Mouse (Mus musculus) right cerebral cortex, postnatal 36 days (tissue): ENCODE data around the gene Ccdc12.

ENCODE experiments used
- DNase-seq, 2 experiments: peaks; one replicate each; pipeline ENCODE4 v3.0.0; 2022; ENCODE audit warnings: low spot score in 2 of 2, mixed read lengths in 1 of 2

The Ccdc12 gene

GRCm38 (mm10) chr9:110645219-110645618, 11.1 kb upstream of the Ccdc12 start:
- no peak for DNase-seq

GRCm38 (mm10) chr9:110649775-110650174, 6.5 kb upstream of the Ccdc12 start:
- no peak for DNase-seq

DNA sequence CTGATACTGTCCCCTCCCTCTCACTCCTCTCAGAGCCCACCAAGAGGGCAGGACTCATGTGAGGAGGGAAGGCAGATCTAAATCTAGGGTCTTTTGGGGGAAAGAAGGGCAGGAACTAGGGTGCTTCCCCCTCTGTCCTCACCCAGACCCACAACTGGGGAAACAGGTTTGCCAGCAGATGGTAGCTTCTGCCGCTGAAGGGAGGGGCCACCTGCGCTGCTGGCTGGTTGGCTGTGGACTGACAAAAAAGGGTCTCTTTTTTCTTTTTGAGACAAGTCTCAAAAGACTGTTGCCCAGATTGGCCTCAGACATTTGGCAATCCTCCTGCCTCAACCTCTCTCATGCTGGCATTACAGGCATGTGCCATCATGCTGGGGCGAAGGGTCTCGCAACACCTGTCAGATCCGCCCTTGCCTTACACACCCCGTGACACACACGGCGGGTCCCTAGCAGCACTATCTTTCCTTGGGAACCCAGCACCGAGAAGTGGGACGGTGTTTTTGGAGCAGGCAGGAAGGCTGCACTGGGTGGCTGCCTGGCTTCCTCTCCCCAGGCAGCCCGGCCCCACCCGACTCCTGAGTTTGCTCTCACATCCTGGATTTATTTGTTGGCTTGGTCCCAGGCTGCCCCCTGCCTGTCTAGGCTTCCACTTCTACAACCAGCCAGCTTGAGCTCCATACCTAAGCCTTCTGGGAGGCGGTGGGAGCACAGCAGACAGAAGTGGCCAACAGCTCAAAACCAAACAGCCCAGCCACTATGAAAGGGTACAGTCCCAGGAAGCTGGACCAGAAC, 4.2 kb upstream of the Ccdc12 start:
- no peak for DNase-seq

GRCm38 (mm10) chr9:110652963-110653654, 3.2 kb upstream of the Ccdc12 start:
- DNase-seq: no peak

DNA sequence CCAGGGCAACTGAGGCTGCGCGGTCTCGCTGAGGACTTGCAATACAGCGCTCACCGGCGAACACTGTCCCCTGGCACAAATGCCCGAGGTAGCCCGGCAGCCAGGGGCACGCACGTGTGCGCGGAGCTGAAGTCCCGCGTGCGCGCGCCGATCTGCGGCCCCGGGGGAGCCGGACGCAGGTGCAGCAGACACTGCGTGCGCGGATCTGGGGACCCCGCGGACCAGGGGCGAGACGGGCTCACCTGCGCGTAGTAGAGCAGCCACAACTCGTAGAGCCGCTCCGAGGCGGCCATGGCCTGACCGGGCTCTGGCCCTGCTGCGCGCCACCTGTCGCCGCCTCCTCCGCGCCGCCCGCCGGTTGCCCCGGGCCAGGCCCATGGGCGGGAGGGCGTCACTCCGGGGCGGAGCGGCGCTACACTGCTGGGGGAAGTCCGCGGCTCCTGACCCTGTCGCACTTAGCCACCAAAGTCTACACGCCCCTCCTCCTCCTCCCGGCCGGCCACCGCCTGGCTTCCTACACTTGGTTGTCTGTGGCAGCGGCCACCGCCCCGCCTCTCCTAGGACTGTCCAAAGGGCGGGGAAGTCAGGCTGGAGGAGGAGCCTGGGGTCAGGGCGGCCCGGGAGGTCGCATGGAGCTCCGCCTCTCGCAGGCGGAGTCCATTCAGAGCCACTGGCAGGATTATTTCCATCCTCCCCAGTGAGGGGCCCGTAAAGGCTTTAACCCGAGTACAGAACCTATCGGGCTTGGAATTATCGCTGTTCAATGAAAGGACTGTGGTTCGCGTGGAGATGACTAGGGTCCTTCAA, 2.4 kb upstream of the Ccdc12 start, which contains the start of gene Nbeal2:
TSS of gene Nbeal2 (minus strand) at position 507 of the 807 bp plus-strand sequence.
- DNase-seq: peak; percentile 74 to 75

DNA sequence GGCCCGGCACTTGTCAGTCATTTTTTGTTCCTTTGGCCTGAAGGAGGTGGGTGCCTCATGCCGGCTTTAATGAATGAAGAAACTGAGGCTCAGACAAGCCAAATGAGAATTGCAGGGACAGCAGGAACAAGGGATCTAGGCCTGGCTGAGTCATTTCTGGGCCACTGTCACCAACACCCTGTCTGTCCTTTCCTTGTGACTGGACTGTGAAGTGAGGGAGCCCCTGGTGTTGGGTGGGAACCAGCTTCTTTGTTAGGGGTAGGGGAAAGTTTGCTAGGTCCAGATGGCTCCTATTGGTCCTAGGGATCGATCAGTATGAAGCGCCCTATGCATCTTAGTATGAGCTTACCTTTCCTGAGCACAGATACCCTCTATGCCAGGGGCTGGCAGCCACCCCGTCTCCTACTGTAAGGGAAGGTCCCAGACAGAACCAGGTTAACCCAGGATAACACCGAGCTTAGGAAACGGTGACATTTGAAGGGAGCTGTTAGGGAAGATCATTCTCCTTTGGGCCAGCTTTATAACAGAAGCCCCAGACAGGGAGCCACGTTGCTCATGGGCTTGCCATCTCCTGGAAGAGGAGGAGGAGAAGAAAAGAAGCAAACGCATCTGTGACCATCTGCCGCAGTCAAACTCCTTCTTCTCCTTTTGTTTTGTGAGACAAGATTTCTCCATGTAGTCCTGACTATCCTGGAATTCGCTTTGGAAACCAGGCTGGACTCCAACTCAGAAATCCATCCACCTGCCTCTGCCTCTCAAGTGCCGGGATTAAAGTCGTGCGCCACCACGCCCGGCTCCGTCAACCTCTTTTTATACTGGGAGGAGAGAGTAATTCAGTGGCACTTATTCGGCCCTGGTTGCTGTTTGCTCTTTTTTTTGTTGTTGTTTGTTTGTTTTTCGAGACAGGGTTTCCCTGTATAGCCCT, 1.3 kb upstream of the Ccdc12 start:
- DNase-seq: no peak

GRCm38 (mm10) chr9:110655651-110656007, 674 bp upstream of the Ccdc12 start:
- no peak for DNase-seq

GRCm38 (mm10) chr9:110657474-110658078, 1.3 kb downstream of the Ccdc12 start:
- no peak for DNase-seq

DNA sequence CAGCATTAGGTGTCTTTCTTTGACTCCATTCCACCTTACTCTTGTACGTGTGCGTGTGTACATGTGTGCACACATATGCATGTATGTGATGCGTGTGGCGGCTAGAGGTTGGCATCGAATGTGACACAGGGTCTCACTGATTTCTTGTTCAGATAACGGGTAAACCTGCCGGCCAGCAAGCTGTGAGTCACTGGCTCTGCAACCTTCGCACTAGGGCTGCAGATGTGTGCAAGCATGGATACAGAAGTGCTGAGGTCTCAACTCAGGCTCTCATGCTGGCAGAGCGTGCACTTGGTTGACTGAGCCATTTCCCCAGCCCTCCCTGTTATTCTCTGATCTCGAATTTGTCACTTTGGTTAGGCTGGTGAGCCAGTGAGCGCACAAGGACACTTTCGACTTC, 3.2 kb downstream of the Ccdc12 start:
- no peak for DNase-seq

DNA sequence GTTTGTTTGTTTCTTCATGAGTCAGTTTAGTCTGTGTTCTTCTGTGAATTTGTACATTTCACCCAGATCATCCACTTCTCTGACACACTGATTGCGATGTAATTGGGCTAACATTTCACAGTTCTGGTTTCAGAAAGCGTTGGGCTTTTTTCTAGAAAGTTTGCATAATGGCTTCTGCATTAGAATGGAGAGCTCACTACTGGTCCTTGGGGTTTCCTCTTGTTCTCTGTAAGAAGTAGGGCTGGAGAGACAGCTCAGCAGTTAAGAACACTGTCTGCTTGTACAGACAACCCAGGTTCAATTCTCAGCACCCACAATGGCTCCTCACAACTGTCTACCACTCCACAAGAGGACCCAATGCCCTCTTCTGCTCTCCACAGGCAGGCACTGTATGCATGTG, 3.9 kb downstream of the Ccdc12 start:
- DNase-seq: no peak

GRCm38 (mm10) chr9:110660856-110661612, 4.7 kb downstream of the Ccdc12 start:
- DNase-seq: no peak

DNA sequence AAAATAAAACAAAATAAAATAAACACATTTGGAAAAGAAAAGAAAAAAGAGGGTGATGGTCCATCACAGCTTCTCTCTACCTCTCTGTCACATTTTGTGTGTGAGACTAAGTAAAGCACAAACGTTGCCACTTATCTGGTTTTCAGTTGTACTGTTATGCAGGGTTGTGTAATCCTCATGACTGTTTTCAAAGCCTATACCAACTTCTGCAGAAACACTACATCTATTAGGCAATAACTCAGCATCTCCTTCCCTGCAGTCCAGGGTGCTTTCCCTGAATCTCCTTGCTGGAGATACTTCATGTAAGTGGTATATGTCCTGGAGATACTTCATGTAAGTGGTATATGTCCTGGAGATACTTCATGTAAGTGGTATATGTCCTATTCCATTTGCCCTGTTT, 6.5 kb downstream of the Ccdc12 start:
- DNase-seq: no peak

DNA sequence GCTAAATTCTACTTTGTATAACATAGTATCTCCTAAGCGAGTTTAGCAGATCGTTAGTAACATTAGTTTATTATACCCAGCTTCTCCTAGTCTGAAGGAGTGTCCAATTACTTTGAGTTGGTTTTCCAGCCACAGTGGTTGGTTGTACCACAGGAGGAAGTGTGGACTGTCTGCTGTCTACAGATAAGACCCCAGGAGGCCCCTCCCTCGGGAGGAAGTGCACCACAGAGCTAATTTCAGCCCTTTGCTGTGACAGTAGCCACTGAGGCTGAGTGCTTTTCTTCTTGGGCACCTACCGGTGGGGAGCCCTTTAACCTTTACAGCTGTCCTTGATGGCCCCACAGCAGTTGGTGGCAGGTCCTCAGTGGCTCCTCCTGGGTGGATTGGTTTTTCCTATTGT, 9.6 kb downstream of the Ccdc12 start:
- DNase-seq: no peak

DNA sequence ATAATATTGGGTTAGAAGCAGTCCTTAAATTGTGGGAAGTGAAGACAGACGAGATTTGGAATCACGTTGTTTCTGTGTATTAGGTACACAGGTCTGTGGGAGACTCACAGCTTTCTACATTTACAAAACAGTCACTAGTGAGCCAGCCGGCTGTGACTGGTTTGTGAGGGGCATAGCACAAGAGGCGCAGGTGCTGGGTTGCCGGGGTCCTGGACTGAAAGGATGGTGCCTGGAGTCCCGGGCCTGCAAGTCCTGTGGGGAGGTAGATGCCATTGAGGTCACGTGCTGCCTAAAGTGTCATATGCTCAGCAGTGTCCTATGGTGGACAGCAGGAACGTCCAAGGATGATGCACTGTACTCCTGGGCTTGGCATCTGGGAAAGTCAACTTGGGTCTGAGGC, 10.1 kb downstream of the Ccdc12 start:
- no peak for DNase-seq

DNA sequence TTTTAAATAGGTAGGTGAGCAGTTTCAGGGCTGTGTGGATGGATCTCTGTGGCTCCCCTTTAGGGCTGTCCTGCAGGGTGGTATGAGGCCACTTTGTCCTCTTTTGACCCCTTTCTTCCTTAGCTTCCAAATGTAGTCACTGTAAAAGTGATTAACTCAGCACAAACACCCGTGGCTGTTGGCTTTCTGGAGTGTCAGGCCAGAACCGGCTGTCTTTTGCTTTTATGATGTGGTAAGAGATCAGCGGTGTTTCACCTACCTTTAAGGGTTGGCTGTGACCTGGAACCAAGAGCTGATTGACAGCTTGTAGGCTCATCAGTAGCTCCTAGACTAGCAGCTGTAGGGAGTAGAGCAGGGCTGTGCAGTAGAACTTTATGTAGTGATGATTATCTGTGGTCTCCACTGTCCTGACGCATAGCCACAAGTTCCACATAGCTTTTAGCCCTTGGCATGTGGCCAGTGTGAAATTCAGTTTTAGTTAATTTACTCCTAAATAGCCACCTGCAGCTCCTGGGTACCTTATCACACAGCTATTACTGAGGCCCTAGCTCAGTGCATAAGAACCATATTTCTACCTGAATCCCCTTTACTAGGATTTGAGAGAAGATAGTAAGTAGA, 11.0 kb downstream of the Ccdc12 start:
- no peak for DNase-seq

DNA sequence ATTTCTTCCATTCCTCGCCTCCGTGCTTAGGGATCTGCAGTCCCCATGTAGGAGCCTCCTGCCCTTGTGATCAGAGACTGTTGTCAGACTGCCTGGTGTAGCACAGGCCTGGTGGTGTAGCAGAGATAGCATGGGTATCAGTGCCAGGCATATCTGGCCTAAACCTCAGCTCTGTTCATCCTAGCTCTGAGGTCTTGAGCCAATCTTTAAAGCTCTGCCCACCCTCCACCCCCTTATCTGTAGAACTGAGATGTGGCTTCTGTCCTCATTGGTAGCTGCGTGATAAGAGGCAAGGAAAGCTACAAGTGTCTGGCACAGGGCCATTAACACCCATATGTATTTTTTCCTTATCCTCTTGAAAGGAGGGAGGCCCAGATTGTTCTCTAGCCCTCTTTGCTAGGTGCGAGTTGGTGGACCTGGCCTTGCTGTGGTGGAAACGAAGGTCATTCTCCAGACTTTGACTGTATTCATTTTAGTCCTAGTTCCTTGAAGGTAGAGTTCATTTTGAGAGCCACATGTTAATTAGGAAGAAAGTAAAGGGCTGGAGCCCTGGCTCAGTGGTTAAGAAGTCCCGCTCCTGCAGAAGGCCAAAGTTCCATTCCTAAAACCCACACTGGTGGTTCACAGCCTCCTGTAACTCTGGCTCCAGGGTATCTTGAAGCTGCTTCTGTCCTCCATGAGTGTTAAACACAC, 12.4 kb downstream of the Ccdc12 start:
- DNase-seq: no peak

DNA sequence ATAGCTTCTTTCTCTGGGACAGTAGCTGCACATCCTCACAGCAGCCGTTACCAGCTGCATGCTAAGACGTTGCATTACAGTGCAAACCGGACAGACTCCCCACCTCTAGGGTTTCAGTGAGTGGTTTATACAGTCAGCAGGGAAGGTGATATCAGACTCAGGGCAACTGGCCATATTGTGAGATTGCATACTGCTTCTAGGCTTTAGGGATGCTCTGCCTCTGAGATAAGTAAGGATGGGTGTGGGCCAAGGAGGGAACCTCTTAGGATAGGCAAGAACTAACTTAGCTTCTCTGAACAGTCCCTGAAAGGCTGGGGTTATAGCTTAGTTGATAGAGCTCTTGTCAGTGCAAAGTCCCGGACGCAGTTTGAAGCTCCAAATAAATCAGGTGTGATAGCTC, 13.5 kb downstream of the Ccdc12 start:
- no peak for DNase-seq

DNA sequence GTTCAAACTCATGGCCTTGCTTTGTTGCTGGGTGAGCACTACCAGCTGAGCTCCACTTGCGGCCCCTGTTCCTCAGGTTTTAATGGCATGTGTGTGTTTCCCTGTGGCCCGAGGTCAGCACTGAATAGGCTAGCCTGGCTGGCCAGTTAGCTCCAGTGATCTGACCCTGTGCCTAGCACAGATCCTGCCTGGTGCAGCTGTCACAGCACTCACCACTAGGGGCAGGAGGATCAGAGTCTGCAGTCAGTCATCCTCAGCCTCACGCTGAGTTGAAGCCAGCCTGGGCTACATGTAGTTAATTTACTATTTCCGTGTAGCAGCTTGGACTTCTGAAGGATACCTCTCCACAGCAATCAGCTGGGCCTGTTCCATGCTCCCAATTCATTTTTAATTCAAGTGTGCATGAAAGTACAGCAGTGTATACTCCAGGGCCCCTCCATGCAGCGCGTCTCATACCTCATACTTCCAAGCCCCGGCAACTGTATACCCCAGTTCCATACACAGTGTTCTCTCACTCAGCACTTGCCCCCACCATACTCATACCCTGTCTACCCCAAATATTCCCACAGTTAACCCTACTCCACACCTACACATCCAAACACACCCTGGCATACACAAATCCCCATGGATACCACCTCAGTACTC, 16.3 kb downstream of the Ccdc12 start:
- no peak for DNase-seq
